Mouse (Mus musculus): ENCODE data around the gene Snu13. TPM values are rescaled to one million over a fixed set of nuclear protein-coding genes. Genes with fewer than 3 reads are reported as not detected.

Gene Snu13
- total and polyA plus RNA-seq, 3 experiments = 49.5 to 52.7 (median 49.5) TPM

DNA sequence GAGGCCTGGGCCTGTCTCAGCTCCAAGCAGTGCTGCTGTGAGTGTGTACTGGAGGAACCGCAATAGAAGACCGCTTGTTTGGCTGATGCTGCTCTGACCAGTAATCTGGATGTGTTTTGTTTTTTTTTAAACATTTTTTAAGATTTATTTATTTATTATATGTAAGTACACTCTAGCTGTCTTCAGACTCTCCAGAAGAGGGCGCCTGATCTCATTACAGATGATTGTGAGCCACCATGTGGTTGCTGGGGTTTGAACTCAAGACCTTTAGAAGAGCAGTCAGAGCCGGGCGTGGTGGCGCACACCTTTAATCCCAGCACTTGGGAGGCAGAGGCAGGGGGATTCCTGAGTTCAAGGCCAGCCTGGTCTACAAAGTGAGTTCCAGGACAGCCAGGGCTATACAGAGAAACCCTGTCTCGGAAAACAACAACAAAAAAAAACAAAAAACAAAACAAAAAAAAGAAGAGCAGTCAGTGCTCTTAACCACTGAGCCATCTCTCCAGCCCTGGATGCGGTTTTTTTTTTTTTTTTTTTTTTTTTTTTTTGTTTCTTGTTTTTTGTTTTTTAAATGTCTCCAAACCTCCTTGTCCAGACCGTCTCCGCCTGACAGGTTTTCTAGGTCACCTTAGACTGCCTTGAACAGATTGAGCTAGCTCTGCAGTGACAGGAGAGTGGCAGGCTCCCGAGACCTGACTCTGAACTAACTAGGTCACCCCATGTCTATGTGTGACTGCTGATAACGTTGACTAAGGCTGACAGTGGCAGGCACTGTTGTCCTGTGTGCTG lies 11.3 kb downstream of the Snu13 start:
- no peak overlapping the region for H3K27ac ChIP-seq
- H3K36me3 ChIP-seq (ENCODE audit: control insufficient read depth, insufficient read depth, low read length) = no peaks in the 10 kb centered on the region; the same call in 1 of the 2 replicates
- no peak overlapping the region for H3K4me3 ChIP-seq
- WGBS = 71% methylated on average over 12 of the region's 12 CpGs
- TF ChIP-seq EP300 (IDR thresholded peaks at IDR 0.05; ENCODE audit: insufficient read depth, low read depth, low read length) = no peak
- TF ChIP-seq POLR2A (IDR thresholded peaks at IDR 0.05; ENCODE audit: insufficient read depth, low read depth, low read length) = no peak
- peak; percentile 60 for TF ChIP-seq CTCF (IDR thresholded peaks at IDR 0.05)
- no peaks in the 10 kb centered on the region for H3K27me3 ChIP-seq (ENCODE audit: control insufficient read depth, insufficient read depth, low read length)
- intact Hi-C loops (cut with DNase I) = no loop called here
- H3K4me1 ChIP-seq (ENCODE audit: control insufficient read depth, insufficient read depth, low read length) = no peaks in the 10 kb centered on the region
- H3K9ac ChIP-seq (ENCODE audit: low read depth, low read length) = no peak overlapping the region
- H3K79me2 ChIP-seq (replicated peaks; ENCODE audit: control insufficient read depth, insufficient read depth, low read length) = no peaks in the 10 kb centered on the region
- DNase-seq = no peak

DNA sequence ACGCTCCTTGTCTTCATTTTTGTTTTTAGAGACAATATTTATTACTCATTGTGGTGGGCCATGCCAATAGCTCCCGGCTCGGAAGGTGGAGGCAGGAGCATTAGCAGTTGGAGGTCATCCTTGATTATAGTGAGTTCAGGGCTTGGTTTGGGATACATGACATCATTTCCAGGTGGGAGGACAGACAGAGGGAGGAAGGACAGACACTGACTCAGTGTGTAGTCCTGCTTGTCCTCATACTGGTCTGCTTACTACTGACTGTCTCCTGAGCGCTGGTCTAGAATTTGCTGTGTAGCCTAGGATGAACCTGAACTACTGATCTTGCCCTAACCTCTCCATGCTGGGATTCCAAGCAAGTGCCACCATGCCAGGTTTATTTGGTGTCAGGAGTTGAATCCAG lies 13.6 kb downstream of the Snu13 start, which contains the start of gene Desi1:
Gene Desi1 (minus strand): TSS at position 101 of the 400 bp plus-strand sequence.
- intact Hi-C loops (cut with DNase I) = no loop called here
- H3K4me1 ChIP-seq (ENCODE audit: control insufficient read depth, insufficient read depth, low read length) = no peaks in the 10 kb centered on the region
- 87% methylated on average over 4 of the region's 4 CpGs for WGBS
- TF ChIP-seq CTCF (IDR thresholded peaks at IDR 0.05) (no peak), POLR2A (IDR thresholded peaks at IDR 0.05; ENCODE audit: insufficient read depth, low read depth, low read length) (no peak), EP300 (IDR thresholded peaks at IDR 0.05; ENCODE audit: insufficient read depth, low read depth, low read length) (no peak)
- no peak within 1 kb of the TSS for H3K4me3 ChIP-seq
- no peak within 1 kb of the TSS for H3K9ac ChIP-seq (ENCODE audit: low read depth, low read length)
- no peaks in the 10 kb centered on the region for H3K27me3 ChIP-seq (ENCODE audit: control insufficient read depth, insufficient read depth, low read length)
- no peak for DNase-seq
- no peaks in the 10 kb centered on the region for H3K79me2 ChIP-seq (replicated peaks; ENCODE audit: control insufficient read depth, insufficient read depth, low read length)
- no peak within 1 kb of the TSS for H3K27ac ChIP-seq
- H3K36me3 ChIP-seq (ENCODE audit: control insufficient read depth, insufficient read depth, low read length) = no peaks in the 10 kb centered on the region; the same call in 1 of the 2 replicates

DNA sequence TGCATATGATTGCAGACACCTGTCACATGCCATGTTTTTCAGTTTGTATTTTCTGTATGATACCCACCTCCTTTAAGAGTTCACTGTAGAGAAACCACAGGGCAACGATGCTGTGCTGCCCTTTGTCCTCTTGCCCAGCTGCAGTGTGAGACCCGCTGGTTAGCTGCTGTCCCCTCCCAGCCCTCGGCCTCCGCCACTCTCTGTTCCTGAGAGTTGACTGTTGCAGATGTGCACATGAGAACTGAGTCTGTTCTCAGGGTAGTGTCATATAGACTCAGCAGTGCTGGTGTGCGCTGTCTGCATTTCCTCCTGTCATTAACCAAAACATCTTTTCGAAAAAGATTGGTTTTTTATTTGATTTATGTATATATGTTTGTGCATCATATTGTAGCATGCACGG lies 15.0 kb downstream of the Snu13 start:
- intact Hi-C loops (cut with DNase I) = no loop called here
- Histone ChIP-seq H3K27me3 (ENCODE audit: control insufficient read depth, insufficient read depth, low read length) (no peaks in the 10 kb centered on the region), H3K9ac (ENCODE audit: low read depth, low read length) (no peak overlapping the region), H3K79me2 (replicated peaks; ENCODE audit: control insufficient read depth, insufficient read depth, low read length) (no peaks in the 10 kb centered on the region), H3K27ac (no peak overlapping the region), H3K36me3 (ENCODE audit: control insufficient read depth, insufficient read depth, low read length) (no peaks in the 10 kb centered on the region), H3K4me3 (no peak overlapping the region), H3K4me1 (ENCODE audit: control insufficient read depth, insufficient read depth, low read length) (no peaks in the 10 kb centered on the region)
- no peak for DNase-seq
- WGBS = 87% methylated on average over 7 of the region's 7 CpGs
- TF ChIP-seq EP300 (IDR thresholded peaks at IDR 0.05; ENCODE audit: insufficient read depth, low read depth, low read length) (no peak), CTCF (IDR thresholded peaks at IDR 0.05) (no peak), POLR2A (IDR thresholded peaks at IDR 0.05; ENCODE audit: insufficient read depth, low read depth, low read length) (no peak)

DNA sequence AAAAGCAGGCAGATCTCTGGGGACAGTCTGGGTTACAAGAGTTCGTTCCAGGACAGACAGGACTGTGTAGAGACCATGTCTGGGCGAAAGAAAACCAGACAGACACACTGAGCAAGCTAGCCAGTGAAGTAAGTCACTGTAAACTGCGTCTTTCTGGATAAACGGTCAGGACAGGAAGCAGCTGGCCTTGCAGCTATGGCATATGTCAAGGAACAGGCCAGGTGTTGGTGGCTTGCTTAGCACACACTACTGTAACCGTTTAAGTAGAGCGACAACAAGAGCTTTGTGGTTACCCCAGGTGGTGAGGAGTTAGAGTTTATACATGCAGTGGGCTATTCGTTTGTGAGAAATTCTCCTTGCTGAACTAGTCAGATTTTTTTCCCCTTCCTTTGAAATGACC lies 19.7 kb downstream of the Snu13 start:
- no peak overlapping the region for H3K27ac ChIP-seq
- H3K36me3 ChIP-seq (ENCODE audit: control insufficient read depth, insufficient read depth, low read length) = no peaks in the 10 kb centered on the region

DNA sequence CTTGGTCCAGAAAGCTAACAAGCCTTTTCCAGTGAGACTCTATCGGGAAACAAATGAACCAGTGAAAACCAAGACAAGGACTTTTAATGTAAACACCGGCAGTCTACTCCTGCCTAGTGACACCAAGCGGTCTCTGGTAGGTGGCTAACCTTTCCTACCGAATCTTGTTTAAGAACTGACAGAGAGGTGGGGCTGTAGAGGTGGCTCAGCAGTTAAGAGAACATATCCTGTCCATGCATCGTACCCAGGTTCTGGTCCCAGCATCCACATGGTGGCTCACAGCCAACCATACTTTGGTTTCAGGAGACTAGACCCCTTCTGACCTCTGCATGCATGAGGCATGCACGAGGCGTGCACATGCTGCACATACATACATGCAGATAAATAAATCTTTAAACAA lies 20.1 kb downstream of the Snu13 start:
- H3K79me2 ChIP-seq (replicated peaks; ENCODE audit: control insufficient read depth, insufficient read depth, low read length) = no peaks in the 10 kb centered on the region
- no peak overlapping the region for H3K4me3 ChIP-seq
- no peak for DNase-seq
- intact Hi-C loops (cut with DNase I) = no loop called here
- no peak overlapping the region for H3K27ac ChIP-seq
- 89% methylated on average over 7 of the region's 7 CpGs for WGBS
- no peaks in the 10 kb centered on the region for H3K4me1 ChIP-seq (ENCODE audit: control insufficient read depth, insufficient read depth, low read length)
- H3K27me3 ChIP-seq (ENCODE audit: control insufficient read depth, insufficient read depth, low read length) = no peaks in the 10 kb centered on the region
- TF ChIP-seq EP300 (IDR thresholded peaks at IDR 0.05; ENCODE audit: insufficient read depth, low read depth, low read length) (no peak), POLR2A (IDR thresholded peaks at IDR 0.05; ENCODE audit: insufficient read depth, low read depth, low read length) (no peak), CTCF (IDR thresholded peaks at IDR 0.05) (no peak)
- H3K36me3 ChIP-seq (ENCODE audit: control insufficient read depth, insufficient read depth, low read length) = no peaks in the 10 kb centered on the region
- no peak overlapping the region for H3K9ac ChIP-seq (ENCODE audit: low read depth, low read length)

More for the DNA sequence above, 19.7 kb downstream of the Snu13 start:
- Histone ChIP-seq H3K27me3 (ENCODE audit: control insufficient read depth, insufficient read depth, low read length) (no peaks in the 10 kb centered on the region), H3K9ac (ENCODE audit: low read depth, low read length) (no peak overlapping the region), H3K4me1 (ENCODE audit: control insufficient read depth, insufficient read depth, low read length) (no peaks in the 10 kb centered on the region), H3K79me2 (replicated peaks; ENCODE audit: control insufficient read depth, insufficient read depth, low read length) (no peaks in the 10 kb centered on the region), H3K4me3 (no peak overlapping the region)
- TF ChIP-seq CTCF (IDR thresholded peaks at IDR 0.05) = no peak
- no peak for TF ChIP-seq EP300 (IDR thresholded peaks at IDR 0.05; ENCODE audit: insufficient read depth, low read depth, low read length)
- TF ChIP-seq POLR2A (IDR thresholded peaks at IDR 0.05; ENCODE audit: insufficient read depth, low read depth, low read length) = no peak
- DNase-seq = no peak
- intact Hi-C loops (cut with DNase I) = no loop called here
- 76% methylated on average over 7 of the region's 7 CpGs for WGBS

DNA sequence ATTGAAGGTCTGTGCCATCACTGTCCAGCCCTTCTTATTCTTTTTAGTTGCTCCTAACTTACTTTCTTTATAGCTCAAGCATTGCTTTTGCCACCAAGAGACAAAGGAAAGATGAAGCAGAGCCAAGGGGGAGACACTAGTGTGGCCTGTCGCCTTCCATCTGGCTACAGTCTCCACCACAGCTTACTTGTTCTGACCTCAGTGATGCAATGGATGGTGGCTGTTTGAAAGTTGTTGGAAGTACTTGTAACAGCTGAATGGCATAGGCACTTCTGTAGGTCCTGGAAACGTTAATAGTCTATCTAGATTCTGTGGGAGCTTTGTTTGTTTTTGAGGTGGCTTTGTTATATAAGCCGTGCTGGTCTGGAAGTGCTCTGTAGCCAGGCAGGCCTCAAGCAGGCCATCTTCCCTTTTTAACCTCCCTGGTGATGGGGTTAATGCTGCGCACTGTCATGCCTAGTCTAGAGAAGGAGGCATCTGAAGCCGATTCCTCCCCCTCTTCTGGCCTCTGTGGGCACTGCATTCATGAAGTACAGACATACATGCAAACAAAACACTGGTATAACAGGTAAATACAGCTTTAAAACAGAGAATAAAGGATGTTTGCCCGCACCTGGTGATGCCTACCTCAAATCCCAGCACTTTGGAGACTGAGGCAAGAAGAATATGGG lies 23.3 kb downstream of the Snu13 start:
- H3K4me1 ChIP-seq (ENCODE audit: control insufficient read depth, insufficient read depth, low read length) = no peaks in the 10 kb centered on the region
- H3K36me3 ChIP-seq (ENCODE audit: control insufficient read depth, insufficient read depth, low read length) = no peaks in the 10 kb centered on the region
- WGBS = 87% methylated on average over 6 of the region's 6 CpGs
- no peak overlapping the region for H3K27ac ChIP-seq
- H3K9ac ChIP-seq (ENCODE audit: low read depth, low read length) = no peak overlapping the region
- no peak for TF ChIP-seq EP300 (IDR thresholded peaks at IDR 0.05; ENCODE audit: insufficient read depth, low read depth, low read length)
- no peak for TF ChIP-seq POLR2A (IDR thresholded peaks at IDR 0.05; ENCODE audit: insufficient read depth, low read depth, low read length)
- no peak for TF ChIP-seq CTCF (IDR thresholded peaks at IDR 0.05)
- no peaks in the 10 kb centered on the region for H3K79me2 ChIP-seq (replicated peaks; ENCODE audit: control insufficient read depth, insufficient read depth, low read length)
- no peak for DNase-seq
- no peak overlapping the region for H3K4me3 ChIP-seq
- no peaks in the 10 kb centered on the region for H3K27me3 ChIP-seq (ENCODE audit: control insufficient read depth, insufficient read depth, low read length)
- intact Hi-C loops (cut with DNase I) = no loop called here

All from heart, adult 2 months (tissue).